Mouse (Mus musculus): ENCODE measurements around the gene Cyp1b1. TPM values are rescaled to one million over a fixed set of nuclear protein-coding genes. Genes with fewer than 3 reads are reported as not detected.

Gene Cyp1b1
- polyA plus RNA-seq, 1 experiment = 8.4 TPM

DNA sequence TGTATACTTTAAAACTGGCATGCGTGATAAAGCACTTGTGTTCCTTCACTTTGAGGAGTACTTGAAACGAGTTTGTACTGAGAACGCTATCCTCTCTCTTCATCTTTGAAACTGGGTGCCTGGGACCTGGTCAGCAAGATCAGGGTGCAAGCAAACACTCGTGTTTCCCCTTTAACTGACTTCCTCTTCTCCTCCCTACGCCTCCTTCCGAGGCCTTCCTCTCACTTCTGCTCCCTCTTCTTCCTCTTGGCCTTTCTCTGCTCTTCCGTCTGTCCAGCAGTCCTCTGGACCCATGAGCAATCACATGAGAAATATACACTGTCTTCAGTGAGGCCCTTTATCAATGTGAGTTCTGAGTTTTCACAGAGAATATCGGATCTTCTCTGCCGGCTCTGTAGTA, 53.0 kb downstream of the Cyp1b1 start:
- Histone ChIP-seq H3K36me3 (ENCODE audit: control insufficient read depth, insufficient read depth, low read length, poor library complexity, severe bottlenecking) (no peaks in the 10 kb centered on the region), H3K9me3 (replicated peaks; ENCODE audit: control insufficient read depth, insufficient read depth, low read length, poor library complexity, severe bottlenecking) (no peaks in the 10 kb centered on the region), H3K27me3 (ENCODE audit: control insufficient read depth, insufficient read depth, low read length, poor library complexity, severe bottlenecking) (no peaks in the 10 kb centered on the region), H3K4me1 (ENCODE audit: control insufficient read depth, insufficient read depth, low read length) (no peaks in the 10 kb centered on the region), H3K4me3 (ENCODE audit: low read depth, low read length) (no peak overlapping the region), H3K9ac (ENCODE audit: low read depth, poor library complexity, severe bottlenecking) (no peak overlapping the region), H3K27ac (ENCODE audit: insufficient read depth, low read length) (no peak overlapping the region)
- TF ChIP-seq EP300 (IDR thresholded peaks at IDR 0.05; ENCODE audit: insufficient read depth, low read depth, low read length) (no peak), CTCF (IDR thresholded peaks at IDR 0.05; ENCODE audit: low read depth, low read length) (no peak), POLR2A (IDR thresholded peaks at IDR 0.05; ENCODE audit: insufficient read depth, low read length) (no peak)

DNA sequence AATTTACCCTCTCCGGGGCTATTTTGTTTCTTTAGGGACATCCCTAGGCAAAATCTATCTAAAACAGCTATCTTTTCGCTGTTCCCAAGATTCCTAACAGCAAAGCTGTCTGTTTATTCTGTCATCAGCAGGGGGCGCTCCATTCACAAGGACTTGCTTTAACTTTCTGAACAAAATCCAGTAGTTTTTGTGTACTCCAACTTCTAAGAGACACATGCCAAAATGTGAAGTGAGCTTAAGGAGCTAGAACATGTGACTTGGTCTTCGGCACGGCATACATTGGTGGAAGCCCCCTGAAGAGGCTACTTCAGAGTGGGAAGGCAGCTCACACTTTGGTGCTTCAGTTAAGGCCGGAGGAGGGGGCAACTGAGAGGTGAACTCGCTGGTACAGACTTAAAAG, 53.5 kb downstream of the Cyp1b1 start:
- Histone ChIP-seq H3K9me3 (replicated peaks; ENCODE audit: control insufficient read depth, insufficient read depth, low read length, poor library complexity, severe bottlenecking) (peaks cover 3% of the 10 kb centered on the region), H3K27ac (ENCODE audit: insufficient read depth, low read length) (no peak overlapping the region), H3K9ac (ENCODE audit: low read depth, poor library complexity, severe bottlenecking) (no peak overlapping the region), H3K4me3 (ENCODE audit: low read depth, low read length) (no peak overlapping the region), H3K36me3 (ENCODE audit: control insufficient read depth, insufficient read depth, low read length, poor library complexity, severe bottlenecking) (no peaks in the 10 kb centered on the region), H3K27me3 (ENCODE audit: control insufficient read depth, insufficient read depth, low read length, poor library complexity, severe bottlenecking) (no peaks in the 10 kb centered on the region), H3K4me1 (ENCODE audit: control insufficient read depth, insufficient read depth, low read length) (no peaks in the 10 kb centered on the region)
- no peak for TF ChIP-seq CTCF (IDR thresholded peaks at IDR 0.05; ENCODE audit: low read depth, low read length)
- no peak for TF ChIP-seq POLR2A (IDR thresholded peaks at IDR 0.05; ENCODE audit: insufficient read depth, low read length)
- TF ChIP-seq EP300 (IDR thresholded peaks at IDR 0.05; ENCODE audit: insufficient read depth, low read depth, low read length) = no peak

DNA sequence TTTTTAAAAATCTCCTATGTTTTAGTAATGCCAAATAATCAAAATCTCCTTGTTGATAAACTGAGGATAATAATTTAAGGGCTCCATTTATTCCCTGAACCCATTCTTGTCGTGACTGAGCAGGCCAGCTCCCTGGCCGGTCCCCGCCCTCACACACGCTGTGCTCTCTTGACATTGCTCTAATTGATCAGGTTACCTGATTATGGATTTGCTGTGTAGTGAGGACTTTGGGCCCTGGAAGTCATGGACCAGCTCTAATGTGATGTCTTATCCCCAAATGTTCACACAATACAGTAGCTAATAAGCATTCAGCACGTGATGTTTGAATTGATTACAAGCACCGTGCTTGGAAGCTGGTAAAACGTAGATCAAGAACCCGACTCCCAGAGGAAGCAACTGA, 56.0 kb downstream of the Cyp1b1 start:
- H3K9me3 ChIP-seq (replicated peaks; ENCODE audit: control insufficient read depth, insufficient read depth, low read length, poor library complexity, severe bottlenecking) = peaks cover 5% of the 10 kb centered on the region
- H3K27ac ChIP-seq (ENCODE audit: insufficient read depth, low read length) = no peak overlapping the region
- no peak for TF ChIP-seq POLR2A (IDR thresholded peaks at IDR 0.05; ENCODE audit: insufficient read depth, low read length)
- no peak for TF ChIP-seq EP300 (IDR thresholded peaks at IDR 0.05; ENCODE audit: insufficient read depth, low read depth, low read length)
- no peak for TF ChIP-seq CTCF (IDR thresholded peaks at IDR 0.05; ENCODE audit: low read depth, low read length)
- no peaks in the 10 kb centered on the region for H3K4me1 ChIP-seq (ENCODE audit: control insufficient read depth, insufficient read depth, low read length)
- no peak overlapping the region for H3K9ac ChIP-seq (ENCODE audit: low read depth, poor library complexity, severe bottlenecking)
- H3K4me3 ChIP-seq (ENCODE audit: low read depth, low read length) = no peak overlapping the region
- no peaks in the 10 kb centered on the region for H3K27me3 ChIP-seq (ENCODE audit: control insufficient read depth, insufficient read depth, low read length, poor library complexity, severe bottlenecking)
- H3K36me3 ChIP-seq (ENCODE audit: control insufficient read depth, insufficient read depth, low read length, poor library complexity, severe bottlenecking) = no peaks in the 10 kb centered on the region

DNA sequence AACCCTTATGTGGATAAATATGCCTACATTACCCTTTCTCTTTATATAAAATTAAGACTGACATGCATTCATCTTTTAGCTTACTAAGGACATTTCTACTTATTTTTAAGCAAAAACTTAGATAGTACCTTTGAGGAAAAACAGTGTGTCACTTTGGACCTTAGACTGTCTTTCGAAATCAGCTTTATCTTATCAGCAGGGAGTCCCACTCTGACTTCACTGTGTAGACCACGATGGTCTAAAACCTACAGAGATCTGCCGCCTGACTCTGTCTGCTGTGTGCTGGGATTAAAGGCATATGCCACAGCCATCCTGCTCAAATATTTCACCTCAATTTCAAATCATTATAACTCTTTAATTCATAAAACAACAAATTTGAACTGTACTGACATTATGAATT, 56.4 kb downstream of the Cyp1b1 start:
- TF ChIP-seq EP300 (IDR thresholded peaks at IDR 0.05; ENCODE audit: insufficient read depth, low read depth, low read length) = no peak
- TF ChIP-seq CTCF (IDR thresholded peaks at IDR 0.05; ENCODE audit: low read depth, low read length) = no peak
- no peak for TF ChIP-seq POLR2A (IDR thresholded peaks at IDR 0.05; ENCODE audit: insufficient read depth, low read length)
- Histone ChIP-seq H3K4me1 (ENCODE audit: control insufficient read depth, insufficient read depth, low read length) (no peaks in the 10 kb centered on the region), H3K9me3 (replicated peaks; ENCODE audit: control insufficient read depth, insufficient read depth, low read length, poor library complexity, severe bottlenecking) (peaks cover 6% of the 10 kb centered on the region), H3K9ac (ENCODE audit: low read depth, poor library complexity, severe bottlenecking) (no peak overlapping the region), H3K27ac (ENCODE audit: insufficient read depth, low read length) (no peak overlapping the region), H3K27me3 (ENCODE audit: control insufficient read depth, insufficient read depth, low read length, poor library complexity, severe bottlenecking) (no peaks in the 10 kb centered on the region), H3K36me3 (ENCODE audit: control insufficient read depth, insufficient read depth, low read length, poor library complexity, severe bottlenecking) (no peaks in the 10 kb centered on the region), H3K4me3 (ENCODE audit: low read depth, low read length) (no peak overlapping the region)

- no peaks in the 10 kb centered on the region for H3K27me3 ChIP-seq (ENCODE audit: control insufficient read depth, insufficient read depth, low read length, poor library complexity, severe bottlenecking)
- no peak overlapping the region for H3K9ac ChIP-seq (ENCODE audit: low read depth, poor library complexity, severe bottlenecking)
- no peak overlapping the region for H3K4me3 ChIP-seq (ENCODE audit: low read depth, low read length)
- peaks cover 12% of the 10 kb centered on the region for H3K9me3 ChIP-seq (replicated peaks; ENCODE audit: control insufficient read depth, insufficient read depth, low read length, poor library complexity, severe bottlenecking)
- no peaks in the 10 kb centered on the region for H3K4me1 ChIP-seq (ENCODE audit: control insufficient read depth, insufficient read depth, low read length)
- TF ChIP-seq EP300 (IDR thresholded peaks at IDR 0.05; ENCODE audit: insufficient read depth, low read depth, low read length) (no peak), CTCF (IDR thresholded peaks at IDR 0.05; ENCODE audit: low read depth, low read length) (no peak), POLR2A (IDR thresholded peaks at IDR 0.05; ENCODE audit: insufficient read depth, low read length) (no peak)
- H3K36me3 ChIP-seq (ENCODE audit: control insufficient read depth, insufficient read depth, low read length, poor library complexity, severe bottlenecking) = no peaks in the 10 kb centered on the region
- H3K27ac ChIP-seq (ENCODE audit: insufficient read depth, low read length) = no peak overlapping the region
Observed at GRCm38 (mm10) chr17:79657785-79658184, 57.1 kb downstream of the Cyp1b1 start.

DNA sequence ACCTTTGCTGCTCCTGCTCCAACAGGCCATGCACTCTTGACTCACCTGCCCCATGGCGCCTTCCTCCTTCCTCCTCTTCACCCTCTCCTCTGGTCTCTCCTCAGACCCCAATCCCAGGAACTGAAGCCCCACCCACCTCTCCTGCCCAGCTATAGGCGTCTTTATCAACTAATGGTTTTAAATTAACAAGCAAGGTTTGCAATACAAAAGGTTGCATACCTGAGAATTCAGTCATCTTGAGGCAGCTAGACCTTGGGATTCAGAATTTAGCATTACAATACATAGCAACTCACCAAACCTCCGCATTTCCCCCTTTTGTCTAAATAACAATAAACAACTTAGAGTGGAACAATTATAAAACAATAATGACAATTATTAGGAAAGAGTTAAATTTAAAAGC, 60.7 kb downstream of the Cyp1b1 start:
- Histone ChIP-seq H3K9me3 (replicated peaks; ENCODE audit: control insufficient read depth, insufficient read depth, low read length, poor library complexity, severe bottlenecking) (peaks cover 14% of the 10 kb centered on the region), H3K36me3 (ENCODE audit: control insufficient read depth, insufficient read depth, low read length, poor library complexity, severe bottlenecking) (no peaks in the 10 kb centered on the region), H3K27me3 (ENCODE audit: control insufficient read depth, insufficient read depth, low read length, poor library complexity, severe bottlenecking) (no peaks in the 10 kb centered on the region), H3K9ac (ENCODE audit: low read depth, poor library complexity, severe bottlenecking) (no peak overlapping the region), H3K4me3 (ENCODE audit: low read depth, low read length) (no peak overlapping the region), H3K27ac (ENCODE audit: insufficient read depth, low read length) (peak overlapping the region; percentile 3; the same call in 1 of the 2 replicates), H3K4me1 (ENCODE audit: control insufficient read depth, insufficient read depth, low read length) (no peaks in the 10 kb centered on the region)
- TF ChIP-seq EP300 (IDR thresholded peaks at IDR 0.05; ENCODE audit: insufficient read depth, low read depth, low read length) = peak; percentile 81
- TF ChIP-seq CTCF (IDR thresholded peaks at IDR 0.05; ENCODE audit: low read depth, low read length) = no peak
- no peak for TF ChIP-seq POLR2A (IDR thresholded peaks at IDR 0.05; ENCODE audit: insufficient read depth, low read length)
